Mouse (Mus musculus) heart, postnatal 0 days (tissue): Measurements from ENCODE around the gene Nyap1.

ENCODE experiments used
- CTCF ChIP-seq: IDR thresholded peaks from 2 replicates; pipeline ENCODE4 v1.5.1; 2016; ENCODE audit warnings: antibody characterized with exemption, control low read depth, low read depth
- EP300 ChIP-seq: IDR thresholded peaks from 2 replicates; pipeline ENCODE4 v1.6.1; 2016; ENCODE audit warnings: antibody characterized with exemption, low read depth

GRCm38 (mm10) chr5:137742836-137743235 is 1.4 kb upstream of the Nyap1 start:
- no peak for TF ChIP-seq CTCF
- no peak for TF ChIP-seq EP300
